Mouse (Mus musculus): ENCODE data around the gene Prr7. TPM values are rescaled to one million over a fixed set of nuclear protein-coding genes. Genes with fewer than 3 reads are reported as not detected.

The Prr7 gene
- polyA plus RNA-seq (2015; fragmentation: Nextera tagmentation; extraction: Ambion mirVana) = 0.72 and 0.85 TPM in 2 replicates

DNA sequence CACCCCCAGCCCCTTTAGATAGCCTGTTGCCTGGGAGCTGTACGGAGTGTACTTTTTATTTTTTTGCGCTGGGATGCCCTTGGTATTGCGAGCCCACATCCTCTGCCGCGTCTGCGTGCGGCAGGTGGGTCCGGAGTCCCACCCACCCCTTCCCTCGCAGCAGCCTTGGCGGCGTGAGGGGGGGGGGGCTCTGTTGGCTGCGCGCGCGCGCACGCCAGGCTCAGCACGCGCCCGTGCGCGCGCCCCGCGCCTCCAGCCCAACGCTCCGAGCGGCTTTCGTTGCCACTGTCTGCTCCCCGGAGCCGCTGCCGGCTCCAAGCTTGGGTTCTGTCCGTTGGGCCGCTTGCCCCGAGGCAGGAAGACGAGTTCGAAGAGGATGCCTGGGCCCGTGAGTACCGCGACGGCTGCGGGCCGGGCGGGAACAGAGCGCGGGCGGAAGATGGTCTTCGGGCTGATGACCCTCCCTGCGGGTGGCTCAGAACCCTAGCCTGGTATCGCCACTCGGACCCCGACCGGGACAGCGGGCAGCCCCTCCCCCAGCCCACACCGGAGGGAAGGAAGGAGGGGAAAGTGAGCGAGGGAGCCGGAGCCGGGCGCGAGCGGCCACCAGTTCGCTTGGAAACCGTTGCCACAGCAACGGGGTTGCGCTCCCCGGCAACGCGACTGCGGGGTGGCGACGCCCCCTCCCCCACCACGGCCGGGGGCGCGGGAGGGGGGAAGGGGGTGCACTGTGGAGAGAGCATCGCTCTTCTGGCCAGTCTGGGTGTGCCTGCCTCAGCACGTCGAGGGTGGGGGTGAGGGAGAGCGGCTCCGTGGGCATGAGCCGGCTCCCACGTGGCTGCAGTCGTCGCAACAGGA lies at the start of gene Prr7:
Prr7 (plus strand) TSS at position 241 of the 858 bp plus-strand sequence.
- Histone ChIP-seq H3K4me1 (peaks cover 13% of the 10 kb centered on the region; the same call in 1 of the 2 replicates), H3K9ac (peak within 1 kb of the TSS; percentile 40; the same call in 1 of the 2 replicates), H3K9me3 (no peaks in the 10 kb centered on the region), H3K27ac (peak within 1 kb of the TSS; percentile 60), H3K27me3 (replicated peaks) (no peaks in the 10 kb centered on the region), H3K36me3 (peaks cover 7% of the 10 kb centered on the region), H3K4me3 (replicated peaks) (peak within 1 kb of the TSS; percentile 59), H3K4me2 (peak within 1 kb of the TSS; percentile 98)
- under 1% methylated on average over 72 of the region's 84 CpGs for WGBS
- ATAC-seq (ENCODE audit: insufficient read depth, low FRiP score, low read depth) = peak; percentile 48; the same call in 1 of the 2 replicates

DNA sequence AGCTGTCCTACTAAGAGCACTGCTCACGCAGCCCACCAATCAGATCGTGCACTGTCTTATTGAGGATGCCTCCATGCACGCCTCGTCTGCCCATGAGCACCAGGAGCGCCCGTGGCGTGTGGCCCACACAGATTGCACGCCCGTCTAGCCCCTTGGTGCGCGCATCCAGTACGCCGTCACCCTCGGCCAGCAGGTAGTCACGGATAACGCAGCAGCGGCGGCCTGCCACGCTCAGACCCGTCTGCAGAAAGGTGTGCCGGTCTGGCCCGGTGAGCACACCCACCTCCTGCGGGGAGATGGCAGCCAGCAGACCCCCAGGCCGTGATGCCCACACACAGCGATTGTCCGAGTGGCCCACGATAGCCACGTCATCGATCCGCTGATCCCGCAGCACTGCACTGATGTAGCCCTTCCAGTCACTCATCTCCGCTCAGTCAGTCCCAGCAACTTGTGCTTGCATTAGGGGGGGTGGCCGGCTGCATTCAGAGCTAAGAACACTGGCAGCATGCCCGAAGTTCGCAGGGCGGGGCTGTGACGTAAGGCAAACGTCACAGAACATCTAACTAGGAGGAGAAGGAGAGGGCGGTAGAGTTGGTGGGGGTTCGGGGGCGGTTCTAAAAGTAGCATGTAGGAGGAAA lies 49.2 kb upstream of the Prr7 start, which contains the start of gene Pfn3:
Pfn3 (minus strand) TSS at position 490 of the 638 bp plus-strand sequence.
- peak; percentile 29; the same call in 1 of the 2 replicates for ATAC-seq (ENCODE audit: insufficient read depth, low FRiP score, low read depth)
- H3K9me3 ChIP-seq = no peaks in the 10 kb centered on the region
- 9% methylated on average over 41 of the region's 41 CpGs for WGBS
- no peak within 1 kb of the TSS for H3K9ac ChIP-seq
- H3K36me3 ChIP-seq = no peaks in the 10 kb centered on the region
- peak within 1 kb of the TSS; percentile 34 for H3K4me3 ChIP-seq (replicated peaks)
- peaks cover 11% of the 10 kb centered on the region; the same call in 1 of the 2 replicates for H3K4me1 ChIP-seq
- peak within 1 kb of the TSS; percentile 62 for H3K4me2 ChIP-seq
- H3K27me3 ChIP-seq (replicated peaks) = peaks cover 20% of the 10 kb centered on the region
- no peak within 1 kb of the TSS for H3K27ac ChIP-seq

DNA sequence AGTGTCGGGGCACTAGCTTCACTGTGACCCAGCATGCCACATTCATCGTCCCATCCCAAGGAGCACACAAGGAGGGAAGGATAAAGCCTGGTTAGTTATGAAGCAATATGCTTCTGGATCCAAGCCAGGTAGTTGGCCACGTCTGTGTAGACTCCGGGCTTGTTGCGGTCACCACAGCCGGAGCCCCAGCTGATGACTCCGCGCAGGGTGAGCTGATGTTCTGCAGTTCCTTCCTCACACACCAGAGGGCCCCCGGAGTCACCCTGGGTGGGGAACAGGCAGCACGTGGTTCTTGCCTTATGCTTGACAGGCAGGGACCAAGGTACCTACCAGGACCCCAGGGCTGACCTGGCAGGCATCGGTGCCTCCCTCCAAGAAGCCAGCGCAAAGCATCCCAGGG lies 46.1 kb upstream of the Prr7 start:
- H3K4me3 ChIP-seq (replicated peaks) = no peak overlapping the region
- 11% methylated on average over 12 of the region's 12 CpGs for WGBS

DNA sequence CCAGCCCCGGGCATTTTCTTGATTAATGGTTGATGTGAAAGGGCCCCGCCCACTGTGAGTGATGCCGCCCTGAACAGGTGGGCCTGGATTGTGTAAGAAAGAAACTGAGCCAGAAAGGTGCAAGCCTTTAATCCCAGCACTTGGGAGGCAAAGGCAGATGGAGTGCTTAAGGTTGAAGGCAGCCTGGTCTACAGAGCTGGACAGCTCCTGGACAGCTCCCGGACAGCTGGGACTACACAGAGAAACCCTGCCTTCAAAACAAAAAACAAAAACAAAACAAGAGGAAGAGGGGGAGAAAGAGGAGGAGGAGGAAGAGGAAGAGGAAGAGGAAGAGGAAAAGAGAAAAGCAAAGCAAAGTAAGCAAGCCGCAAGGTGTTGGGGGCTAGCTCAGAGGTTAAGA lies 44.9 kb upstream of the Prr7 start:
- Histone ChIP-seq H3K4me3 (replicated peaks) (no peak overlapping the region), H3K9me3 (no peaks in the 10 kb centered on the region), H3K9ac (no peak overlapping the region), H3K27ac (no peak overlapping the region), H3K36me3 (no peaks in the 10 kb centered on the region), H3K4me1 (peaks cover 11% of the 10 kb centered on the region; the same call in 1 of the 2 replicates), H3K4me2 (no peak overlapping the region), H3K27me3 (replicated peaks) (peaks cover 40% of the 10 kb centered on the region)
- no peak for ATAC-seq (ENCODE audit: insufficient read depth, low FRiP score, low read depth)
- 66% methylated on average over 5 of the region's 5 CpGs for WGBS

More for the DNA sequence above, 46.1 kb upstream of the Prr7 start:
- Histone ChIP-seq H3K27me3 (replicated peaks) (peaks cover 44% of the 10 kb centered on the region), H3K36me3 (no peaks in the 10 kb centered on the region), H3K27ac (no peak overlapping the region), H3K9ac (no peak overlapping the region), H3K9me3 (no peaks in the 10 kb centered on the region), H3K4me2 (peak overlapping the region; percentile 16; the same call in 1 of the 2 replicates), H3K4me1 (peaks cover 11% of the 10 kb centered on the region; the same call in 1 of the 2 replicates)
- peak; percentile 59; the same call in 1 of the 2 replicates for ATAC-seq (ENCODE audit: insufficient read depth, low FRiP score, low read depth)

DNA sequence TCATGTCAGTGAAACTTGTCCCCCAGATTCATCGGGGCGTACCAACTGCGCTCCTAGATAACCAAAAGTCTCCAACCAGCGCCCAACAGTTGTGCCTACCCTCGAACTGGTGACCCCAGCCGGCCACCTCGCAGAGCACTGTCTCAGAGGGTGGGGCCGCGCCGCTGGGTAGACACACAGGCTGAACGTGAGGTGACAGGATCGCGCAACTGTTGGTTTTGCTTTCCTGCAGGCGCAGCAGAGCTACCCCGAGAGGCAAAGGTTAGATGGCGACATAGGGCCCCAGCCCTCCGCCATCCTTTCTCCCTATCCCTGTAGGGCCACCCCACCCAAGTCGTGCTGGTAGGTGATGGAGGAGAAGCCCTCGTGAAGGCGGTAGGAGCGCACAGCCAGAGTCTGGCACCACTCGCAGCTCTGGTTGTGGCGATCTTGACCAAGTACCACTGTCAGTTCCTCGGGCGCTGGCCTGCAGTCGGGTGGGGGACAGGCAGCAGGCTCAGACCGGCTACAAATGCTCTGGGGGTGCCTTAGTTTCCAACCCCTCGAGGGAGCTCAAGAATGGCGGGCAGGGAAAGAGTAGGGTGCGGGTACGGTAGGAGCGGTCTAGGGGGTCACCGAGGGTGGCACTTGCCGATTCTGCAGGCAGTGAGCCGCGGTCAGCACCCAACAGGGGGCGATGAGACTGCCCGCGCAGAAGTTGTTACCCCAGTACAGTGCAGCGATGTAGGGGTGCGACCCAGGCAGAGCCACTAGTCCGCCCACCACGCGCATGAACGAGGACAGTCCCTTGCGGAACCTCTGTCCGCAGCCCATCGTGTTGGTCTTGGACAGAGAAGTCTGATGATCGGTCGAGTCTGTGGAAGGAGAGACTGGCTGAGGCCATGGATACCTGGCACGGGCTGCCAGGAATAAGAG lies 43.8 kb upstream of the Prr7 start:
- Histone ChIP-seq H3K9ac (no peak overlapping the region), H3K4me2 (peak overlapping the region; percentile 52; the same call in 1 of the 2 replicates), H3K27ac (no peak overlapping the region), H3K9me3 (no peaks in the 10 kb centered on the region), H3K4me3 (replicated peaks) (no peak overlapping the region; the same call in 1 of the 2 replicates), H3K4me1 (peaks cover 4% of the 10 kb centered on the region; the same call in 1 of the 2 replicates), H3K36me3 (no peaks in the 10 kb centered on the region), H3K27me3 (replicated peaks) (peaks cover 40% of the 10 kb centered on the region)
- ATAC-seq (ENCODE audit: insufficient read depth, low FRiP score, low read depth) = no peak
- 28% methylated on average over 51 of the region's 51 CpGs for WGBS

DNA sequence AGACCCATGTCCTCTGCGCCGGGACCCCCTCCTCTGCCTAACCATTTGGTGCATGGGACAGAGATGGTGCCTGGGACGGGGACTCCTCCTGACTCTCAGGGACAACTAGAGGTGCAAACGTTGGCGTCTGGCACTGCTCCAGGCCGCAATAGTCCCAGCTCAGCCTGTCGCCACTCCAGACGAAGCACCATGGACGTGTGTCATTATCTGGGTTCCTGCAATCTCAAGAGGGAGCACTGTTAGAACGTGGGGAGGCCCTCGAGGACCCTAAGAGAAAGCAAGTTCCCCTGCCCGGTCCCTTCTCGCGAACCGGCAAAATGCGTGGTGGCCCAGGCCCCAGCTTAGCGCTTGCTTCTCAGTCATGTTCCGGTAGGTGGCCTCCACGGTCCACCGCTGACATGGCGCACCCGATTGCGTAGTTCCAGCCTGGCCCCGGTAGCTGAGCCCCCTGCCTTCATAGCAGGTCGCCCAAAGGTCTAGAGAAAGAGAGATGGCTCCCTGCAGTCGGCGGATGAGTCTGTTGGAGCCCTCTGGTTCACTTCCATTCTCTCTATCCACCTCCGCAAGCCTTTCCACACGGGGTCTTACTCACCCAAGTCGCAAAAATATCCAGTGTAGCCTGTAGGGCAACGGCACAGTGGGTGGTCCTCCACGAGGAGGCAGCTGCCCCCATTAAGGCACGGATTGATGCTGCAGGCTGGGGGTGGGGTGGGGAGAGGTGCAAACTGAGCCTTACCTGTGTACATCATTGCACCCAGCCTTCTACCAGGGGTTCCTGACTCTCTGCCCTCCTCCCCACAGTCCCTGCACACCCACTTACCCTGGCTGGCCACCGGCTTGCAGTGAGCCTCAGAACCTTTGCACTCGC lies 42.9 kb upstream of the Prr7 start:
- Histone ChIP-seq H3K4me2 (peak overlapping the region; percentile 52), H3K9me3 (no peaks in the 10 kb centered on the region), H3K9ac (0 out of 2 replicates have a peak overlapping the region, but pooled peaks have one; percentile 0), H3K27me3 (replicated peaks) (peaks cover 40% of the 10 kb centered on the region), H3K4me3 (replicated peaks) (peak overlapping the region; percentile 12), H3K4me1 (0 out of 2 replicates have a peak, but pooled peaks cover 3% of the 10 kb centered on the region), H3K36me3 (no peaks in the 10 kb centered on the region), H3K27ac (no peak overlapping the region)
- 10% methylated on average over 35 of the region's 35 CpGs for WGBS
- ATAC-seq (ENCODE audit: insufficient read depth, low FRiP score, low read depth) = peak; percentile 60; the same call in 1 of the 2 replicates

DNA sequence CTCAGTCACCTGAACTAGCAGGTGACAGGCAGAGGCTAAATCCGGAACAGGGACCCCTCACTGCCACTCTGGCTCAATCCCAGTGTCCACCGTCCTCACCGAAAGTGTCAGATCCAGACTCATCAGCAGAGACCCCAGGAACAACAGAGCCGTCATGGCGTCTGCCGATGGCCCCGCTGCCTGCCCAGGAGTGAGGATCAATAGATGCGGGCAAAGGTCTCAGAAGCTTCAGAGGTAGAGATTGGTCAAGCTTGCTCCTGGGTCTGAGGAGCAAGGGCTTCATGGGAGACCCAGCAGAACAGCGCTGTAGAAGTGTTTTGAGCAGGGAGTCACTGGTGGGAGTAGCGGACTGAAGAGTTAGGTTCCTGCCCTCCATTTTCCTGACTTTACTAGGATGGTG lies 37.5 kb upstream of the Prr7 start, which contains the start of gene F12:
F12 (minus strand) TSS at position 181 of the 400 bp plus-strand sequence.
- H3K9me3 ChIP-seq = no peaks in the 10 kb centered on the region
- 84% methylated on average over 10 of the region's 10 CpGs for WGBS
- H3K27me3 ChIP-seq (replicated peaks) = peaks cover 6% of the 10 kb centered on the region
- H3K9ac ChIP-seq = no peak within 1 kb of the TSS
- no peak within 1 kb of the TSS for H3K4me3 ChIP-seq (replicated peaks)
- ATAC-seq (ENCODE audit: insufficient read depth, low FRiP score, low read depth) = no peak
- H3K4me1 ChIP-seq = no peaks in the 10 kb centered on the region
- H3K4me2 ChIP-seq = no peak within 1 kb of the TSS
- H3K36me3 ChIP-seq = no peaks in the 10 kb centered on the region
- no peak within 1 kb of the TSS for H3K27ac ChIP-seq

DNA sequence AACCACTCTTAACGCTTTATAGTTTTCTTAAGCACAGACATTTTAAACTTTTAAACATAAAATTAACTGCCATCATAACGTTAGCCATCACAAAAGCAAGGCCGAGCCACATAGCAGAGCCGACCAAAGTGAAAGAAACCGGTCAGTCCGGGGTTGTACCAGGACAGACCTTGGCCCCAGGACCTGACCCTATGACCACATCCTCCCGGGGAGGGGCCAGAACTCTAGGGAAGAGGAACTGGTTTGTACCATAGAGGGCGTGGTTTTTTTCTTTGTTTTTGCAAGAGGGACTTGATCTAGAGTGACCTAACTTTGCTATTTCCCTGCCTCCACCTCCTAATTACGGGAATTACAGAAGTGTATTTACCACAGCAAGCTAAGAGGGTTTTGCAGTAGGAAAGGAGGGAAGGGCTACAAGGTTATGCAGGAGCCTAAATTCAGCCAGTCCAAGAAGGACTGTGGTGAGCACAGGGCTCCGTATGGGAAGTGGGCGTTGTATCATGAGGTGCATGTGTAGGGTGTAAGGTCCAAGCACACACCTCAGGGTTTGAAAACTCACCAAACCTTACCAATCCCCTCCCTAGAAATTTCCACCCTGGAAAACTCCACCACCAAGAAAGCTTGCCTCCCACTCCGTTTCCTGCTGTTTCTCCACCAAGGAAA lies 34.7 kb upstream of the Prr7 start:
- peak; percentile 50; the same call in 1 of the 2 replicates for ATAC-seq (ENCODE audit: insufficient read depth, low FRiP score, low read depth)

DNA sequence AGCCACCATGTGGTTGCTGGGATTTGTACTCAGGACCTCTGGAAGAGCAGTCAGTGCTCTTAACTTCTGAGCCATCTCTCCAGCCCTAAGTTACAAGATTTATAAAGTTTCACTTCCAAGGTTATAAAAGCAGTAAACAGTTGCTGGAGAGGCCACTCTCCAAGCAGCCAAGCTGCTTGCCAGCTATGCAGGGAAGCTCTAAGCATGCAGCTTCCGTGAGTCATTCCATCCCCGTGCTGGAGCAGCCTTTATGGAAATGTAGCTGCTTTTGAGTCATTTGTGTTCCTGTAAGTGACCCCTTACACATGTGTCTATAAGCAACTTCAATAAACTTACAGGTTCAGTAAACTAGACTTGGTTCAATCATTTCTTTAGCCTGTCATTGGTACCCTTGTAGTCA lies 33.5 kb upstream of the Prr7 start:
- H3K27me3 ChIP-seq (replicated peaks) = no peaks in the 10 kb centered on the region
- H3K27ac ChIP-seq = no peak overlapping the region
- H3K4me3 ChIP-seq (replicated peaks) = no peak overlapping the region
- H3K4me2 ChIP-seq = no peak overlapping the region
- WGBS = 77% methylated on average over 2 of the region's 2 CpGs
- no peaks in the 10 kb centered on the region for H3K36me3 ChIP-seq
- no peak overlapping the region for H3K9ac ChIP-seq
- no peak for ATAC-seq (ENCODE audit: insufficient read depth, low FRiP score, low read depth)
- H3K9me3 ChIP-seq = no peaks in the 10 kb centered on the region
- no peaks in the 10 kb centered on the region for H3K4me1 ChIP-seq

More for the DNA sequence above, 34.7 kb upstream of the Prr7 start:
- Histone ChIP-seq H3K9ac (no peak overlapping the region), H3K27ac (no peak overlapping the region), H3K36me3 (no peaks in the 10 kb centered on the region), H3K4me3 (replicated peaks) (no peak overlapping the region), H3K4me1 (no peaks in the 10 kb centered on the region), H3K27me3 (replicated peaks) (no peaks in the 10 kb centered on the region), H3K9me3 (no peaks in the 10 kb centered on the region), H3K4me2 (no peak overlapping the region)
- 62% methylated on average over 12 of the region's 12 CpGs for WGBS

Data from stomach, embryonic 15.5 days (tissue).